Mouse (Mus musculus) kidney, adult 8-10 months (tissue): ENCODE measurements at regions not wholly inside any gene's neighbourhood (a gene's known extent, or its start where the extent isn't known, plus 50 kb on each side); places are given as distances from the start of the nearest gene placed in this dataset.

ENCODE experiments used
- DNase-seq, 2 experiments: peaks; one replicate each; pipeline ENCODE4 v3.0.0; 2022

DNA sequence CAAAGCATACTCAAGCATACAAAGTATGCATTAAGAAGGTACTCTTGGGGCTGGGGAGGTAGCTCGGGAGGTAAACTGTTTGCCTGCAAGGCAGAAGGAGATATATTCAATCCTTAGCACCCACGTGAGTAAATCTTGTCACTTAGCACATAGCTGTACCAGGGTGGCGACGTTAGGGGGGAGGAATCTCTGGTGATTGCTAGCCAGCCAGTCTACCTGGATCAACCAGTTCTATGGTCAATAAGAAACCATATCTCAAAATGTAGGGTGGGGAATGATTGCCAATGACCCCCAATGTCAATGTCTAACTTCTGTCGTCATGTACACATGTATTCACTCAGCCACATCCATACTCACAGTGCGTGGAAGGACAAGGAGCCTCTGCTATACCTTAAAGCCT is 214.5 kb downstream of the CK137956 start:
- DNase-seq = no peak

DNA sequence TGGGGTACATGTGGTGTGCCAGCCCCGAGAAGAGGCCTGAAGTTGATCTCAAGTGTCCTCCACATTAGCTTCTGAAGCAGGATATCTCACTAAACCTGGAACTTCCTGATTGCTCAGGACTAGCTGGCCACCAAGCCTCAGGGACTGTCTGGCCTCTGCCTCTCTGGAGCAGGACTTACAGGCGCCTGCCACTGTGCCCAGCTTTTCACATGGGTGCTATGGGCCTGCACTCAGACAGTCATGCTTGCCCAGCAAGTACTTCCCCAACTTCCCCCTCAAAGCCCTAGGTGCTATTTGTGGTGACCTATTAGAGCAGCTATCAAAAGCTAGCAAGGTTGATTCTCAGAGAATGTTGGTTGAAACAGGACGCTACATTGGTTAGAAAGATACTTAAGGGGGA is 220.0 kb downstream of the CK137956 start:
- no peak for DNase-seq

- no peak for DNase-seq
These were observed 222.9 kb downstream of the CK137956 start for GRCm38 (mm10) chr4:127747876-127748275.

DNA sequence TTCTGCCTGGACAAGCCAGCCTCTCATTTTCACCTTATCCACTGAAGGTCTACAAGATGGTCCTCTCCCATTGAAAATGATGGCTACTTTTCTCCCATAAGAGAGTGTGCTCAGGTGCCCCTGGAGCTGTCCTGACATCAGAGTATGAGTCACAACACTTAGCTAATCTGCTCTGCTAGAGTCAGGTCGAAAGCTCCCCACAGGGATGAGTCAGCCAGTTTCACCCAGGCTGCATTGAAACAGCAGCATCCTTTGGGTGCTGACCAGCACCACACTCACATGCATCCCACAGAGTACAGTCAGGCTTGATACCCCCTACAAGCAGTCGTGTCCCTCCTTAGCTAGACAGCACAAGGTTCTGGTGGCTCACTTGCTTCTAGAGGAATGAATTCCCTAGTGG is 234.0 kb downstream of the CK137956 start:
- DNase-seq = no peak

DNA sequence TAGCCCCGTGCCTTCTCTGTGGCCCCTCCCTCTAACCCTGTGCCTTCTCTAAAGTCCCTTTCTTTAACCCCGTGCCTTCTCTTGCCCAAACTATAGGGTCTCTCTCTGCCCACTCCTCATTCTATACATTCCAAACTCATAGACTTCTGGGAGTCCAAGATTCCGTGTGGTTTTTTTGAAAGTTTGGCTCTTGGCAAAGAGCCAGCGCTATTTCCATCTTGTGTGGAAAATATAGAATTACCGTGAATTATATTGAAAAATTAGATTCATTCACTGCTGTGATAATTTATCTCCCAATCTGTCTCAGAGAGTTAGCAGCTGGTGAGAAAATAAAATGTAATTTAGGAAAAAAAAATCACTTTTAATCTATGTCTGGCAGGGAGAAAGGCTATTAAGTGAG is 234.6 kb downstream of the CK137956 start:
- DNase-seq = no peak

GRCm38 (mm10) chr4:127734641-127735040 is 236.1 kb downstream of the CK137956 start:
- no peak for DNase-seq

GRCm38 (mm10) chr4:127718661-127719060 is 252.1 kb downstream of the CK137956 start:
- no peak for DNase-seq

GRCm38 (mm10) chr4:127712274-127712673 is 258.5 kb downstream of the CK137956 start:
- no peak for DNase-seq

GRCm38 (mm10) chr4:127710816-127711215 is 259.9 kb downstream of the CK137956 start:
- DNase-seq = no peak

GRCm38 (mm10) chr4:127709746-127710145 is 261.0 kb downstream of the CK137956 start:
- DNase-seq = no peak

DNA sequence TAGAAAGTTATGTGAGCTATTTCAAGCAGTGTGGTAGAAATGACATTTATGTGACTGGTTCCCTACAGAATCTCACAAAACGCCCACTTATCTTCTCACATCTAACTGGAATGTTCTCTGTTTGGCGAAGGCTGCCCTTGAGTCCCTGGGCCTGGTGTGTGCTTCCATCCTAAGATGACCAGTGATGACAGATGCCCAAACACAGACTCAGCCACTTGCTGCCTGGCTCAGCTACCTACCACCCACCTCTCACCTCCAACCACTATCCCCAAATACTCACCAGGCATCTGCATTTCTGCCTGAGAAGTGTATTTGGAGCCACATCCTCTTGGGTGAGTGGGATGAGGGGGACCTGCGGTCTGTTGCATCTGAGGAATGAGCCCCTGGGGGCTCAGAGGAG is 262.6 kb downstream of the CK137956 start:
- DNase-seq = no peak

DNA sequence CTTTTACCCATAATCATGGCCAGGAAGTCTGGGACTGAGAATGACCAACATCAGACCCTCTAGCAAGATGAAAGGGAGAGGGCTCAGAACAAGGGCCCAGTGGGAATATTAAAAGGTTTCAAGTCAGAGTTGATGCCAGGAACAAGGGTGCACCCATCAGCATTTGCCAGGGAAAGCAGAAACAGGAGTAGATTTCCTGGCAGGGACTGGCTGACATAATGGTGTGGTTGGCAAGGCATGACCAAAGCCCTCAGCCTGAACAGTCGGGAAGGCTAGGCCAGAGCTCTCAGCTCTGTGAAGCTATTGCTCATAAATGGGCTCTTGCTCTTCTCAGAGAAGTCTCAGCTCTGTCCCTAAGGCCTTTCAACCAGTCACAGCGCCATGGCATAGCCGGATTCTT is 263.6 kb downstream of the CK137956 start:
- DNase-seq = no peak

DNA sequence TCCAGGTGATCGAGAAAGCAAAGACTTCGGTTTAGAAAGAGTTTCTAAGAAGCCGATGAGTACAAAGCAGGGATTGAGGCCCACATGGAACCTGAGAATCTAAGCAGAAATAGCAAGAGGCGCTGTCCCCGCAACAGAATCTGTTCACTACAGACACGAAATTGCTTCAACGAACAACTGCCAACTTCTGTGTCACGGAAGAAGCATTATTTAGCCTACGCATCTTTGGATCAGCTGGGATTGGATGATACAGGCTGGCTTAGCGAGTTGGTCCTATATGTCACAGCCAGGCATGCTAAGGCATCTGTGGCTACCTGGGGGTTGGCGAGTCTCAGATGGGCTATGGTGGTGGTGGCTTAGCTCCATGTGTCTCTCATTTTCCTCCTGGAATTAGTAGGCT is 269.1 kb downstream of the CK137956 start:
- no peak for DNase-seq

- no peak for DNase-seq
These were observed 280.8 kb downstream of the CK137956 start for GRCm38 (mm10) chr4:127689986-127690385.

- no peak for DNase-seq
These were observed 285.7 kb downstream of the CK137956 start for GRCm38 (mm10) chr4:127685021-127685420.

- no peak for DNase-seq
These were observed 291.4 kb downstream of the CK137956 start for GRCm38 (mm10) chr4:127679391-127679790.

DNA sequence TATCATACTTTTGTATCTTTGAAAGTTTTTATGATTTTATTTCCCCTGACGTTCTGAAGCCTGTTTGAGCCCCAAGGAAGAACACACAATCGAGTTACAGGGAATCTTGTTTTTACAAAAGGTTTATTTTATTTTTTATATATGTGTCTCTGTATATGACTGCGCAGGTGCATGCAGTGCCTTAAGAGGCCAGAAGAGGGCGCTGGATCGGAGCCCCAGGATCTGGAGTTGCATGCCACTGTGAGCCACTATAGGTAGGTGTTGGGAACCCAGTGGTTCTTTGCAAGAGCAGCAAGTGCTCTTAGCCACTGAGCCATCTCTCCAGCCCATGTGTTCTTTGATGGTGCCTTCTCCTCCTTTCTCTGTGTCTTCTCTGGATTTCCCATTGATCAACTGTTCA is 292.3 kb downstream of the CK137956 start:
- DNase-seq = no peak

GRCm38 (mm10) chr4:127675745-127676315 is 294.9 kb downstream of the CK137956 start:
- DNase-seq = no peak

DNA sequence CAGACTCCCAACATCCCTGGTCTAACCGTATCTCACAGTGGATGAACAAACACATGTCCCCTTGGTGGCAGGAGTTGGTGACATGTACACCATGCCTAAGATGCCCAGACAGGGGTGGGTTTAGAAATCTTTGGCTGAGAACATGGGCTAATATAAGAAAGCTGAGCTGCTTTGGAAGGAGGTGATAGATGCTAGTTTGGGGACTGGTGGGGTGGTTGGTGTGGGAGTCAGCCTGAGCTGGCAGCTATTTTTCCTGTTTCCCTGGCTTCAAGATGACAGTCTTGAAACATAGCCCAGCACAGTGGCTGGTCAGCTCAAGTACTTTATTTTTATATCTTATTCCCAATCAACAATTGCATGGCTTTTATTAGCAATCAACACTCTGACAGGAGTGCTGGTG is 302.0 kb upstream of the Gjb5 start:
- no peak for DNase-seq

GRCm38 (mm10) chr4:127651601-127652000 is 293.6 kb upstream of the Gjb5 start:
- DNase-seq = no peak

DNA sequence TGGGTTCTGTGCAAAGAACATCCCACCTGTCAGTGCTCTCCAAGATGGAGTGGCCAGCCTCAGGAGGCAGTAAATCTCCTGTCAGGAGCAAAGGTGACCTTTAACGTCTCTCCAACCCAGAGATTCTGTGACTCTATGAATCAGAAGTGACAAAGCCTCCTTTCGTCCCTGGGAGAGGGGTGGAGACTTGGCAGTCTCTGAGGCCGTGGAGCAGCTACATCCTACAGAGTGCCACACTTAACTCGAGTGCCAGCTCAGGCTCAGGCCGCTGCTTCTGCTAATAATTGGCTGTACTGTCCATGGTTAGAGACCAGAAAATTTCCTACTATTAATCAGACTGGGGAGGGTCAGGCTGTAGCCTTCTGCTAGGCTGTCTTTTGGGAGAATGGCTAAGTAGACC is 290.0 kb upstream of the Gjb5 start:
- no peak for DNase-seq

GRCm38 (mm10) chr4:127647189-127647588 is 289.2 kb upstream of the Gjb5 start:
- no peak for DNase-seq

DNA sequence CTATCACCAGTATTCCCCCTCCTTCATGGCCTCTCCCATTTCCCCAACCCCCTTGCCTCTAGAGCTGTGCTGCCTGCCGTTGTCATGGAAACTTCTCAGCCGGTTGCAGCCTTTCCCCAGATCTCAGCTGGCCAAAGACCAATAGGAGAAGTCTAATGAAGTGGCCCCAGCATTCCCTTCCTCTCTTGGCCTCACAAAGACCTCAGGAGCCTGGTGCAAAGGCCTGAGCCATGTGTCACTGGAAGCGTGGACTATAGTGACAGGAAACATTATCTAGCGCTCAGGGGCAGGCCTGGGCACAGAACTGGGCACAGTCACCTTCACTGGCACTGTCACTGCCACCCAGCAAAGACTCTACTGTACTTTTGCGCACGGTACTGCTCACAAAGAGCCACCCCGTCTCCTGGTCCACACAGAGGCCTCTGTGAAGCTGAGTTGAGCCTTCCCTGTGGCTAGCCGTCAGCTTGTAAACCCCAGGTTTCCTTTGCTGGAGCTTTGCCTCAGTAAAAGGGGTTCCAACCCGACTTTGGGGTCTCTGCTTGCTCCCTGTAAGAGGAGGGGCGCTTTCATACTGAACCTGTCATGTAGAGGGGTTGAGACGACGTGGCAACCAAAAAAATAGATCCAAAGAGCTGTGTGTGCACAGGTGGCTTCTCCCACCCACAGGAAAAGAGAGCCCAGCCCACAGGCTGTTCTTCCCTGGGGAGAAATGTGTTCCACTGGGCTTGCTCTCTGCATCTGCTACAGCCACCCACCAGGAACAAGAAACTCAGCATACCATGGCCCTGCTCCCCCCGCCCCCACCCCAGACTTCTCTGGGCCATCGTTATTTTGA is 282.5 kb upstream of the Gjb5 start:
- no peak for DNase-seq

DNA sequence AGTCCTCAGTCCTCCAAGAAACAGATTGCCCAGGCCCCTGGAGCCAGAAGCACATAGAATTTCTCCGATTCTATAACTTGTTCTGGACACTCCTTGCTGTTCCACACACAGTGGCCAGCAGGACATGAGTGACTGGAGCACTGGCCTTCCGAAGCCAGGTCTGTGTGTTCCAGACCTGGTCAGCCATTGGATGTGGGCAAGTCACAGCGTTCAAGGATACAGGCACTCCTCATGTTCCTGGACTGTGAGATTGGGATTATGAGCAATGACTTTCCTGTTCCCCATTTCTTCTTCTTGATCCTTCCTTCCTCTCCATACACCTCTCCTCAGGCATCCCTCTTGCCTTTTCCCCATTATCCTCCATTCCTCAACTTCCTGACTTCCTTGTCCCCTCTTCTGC is 281.8 kb upstream of the Gjb5 start:
- DNase-seq = no peak

DNA sequence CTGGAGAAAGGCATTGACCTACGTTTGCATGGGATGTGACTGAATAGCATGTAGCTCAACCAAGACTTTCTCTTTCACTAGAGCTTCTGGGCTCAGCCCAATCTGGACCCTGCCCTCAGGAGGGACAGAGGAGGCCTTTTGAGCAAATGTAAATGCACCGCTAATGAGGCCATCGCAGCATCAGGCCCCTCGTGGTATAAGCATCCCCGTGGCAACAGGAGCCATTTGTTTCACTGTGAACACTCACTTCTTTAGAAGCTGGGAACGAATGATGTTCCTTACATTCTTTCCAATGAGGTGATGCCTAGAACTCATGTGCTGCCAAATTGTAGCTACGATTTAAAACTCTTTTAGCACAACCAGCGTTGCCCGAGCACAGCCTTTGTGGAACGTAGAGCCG is 279.0 kb upstream of the Gjb5 start:
- no peak for DNase-seq
